Mouse (Mus musculus) kidney, postnatal 0 days (tissue): Measurements from ENCODE around the gene Sipa1l1. TPM values are rescaled to one million over a fixed set of nuclear protein-coding genes. Genes with fewer than 3 reads are reported as not detected.

Experiments
- ATAC-seq: fragments of 200-750 bp; cut with Nextera tagmentation; replicated peaks from 2 replicates; pipeline ENCODE4 v1.8.0; 2017; ENCODE audit warnings: low read depth, moderate number of reproducible peaks, moderate TSS enrichment, moderate library complexity; ENCODE audit not compliant: low FRiP score
- DNase-seq: peaks from one replicate; pipeline ENCODE4 v3.0.0-alpha.2; 2016; ENCODE audit warnings: low spot score
- H3K27ac ChIP-seq: fragments of 300-500 bp; sonication (generic); 2 replicates; pipeline ENCODE4 v1.5.1; 2014; ENCODE audit warnings: mild to moderate bottlenecking
- H3K27me3 ChIP-seq: fragments of 300-500 bp; sonication (generic); 2 replicates; pipeline ENCODE4 v1.6.1; 2014; ENCODE audit warnings: low read length, mixed read lengths; ENCODE audit not compliant: insufficient read depth
- H3K36me3 ChIP-seq: fragments of 300-500 bp; sonication (generic); 2 replicates; pipeline ENCODE4 v1.6.1; 2014; ENCODE audit warnings: low read length, mixed read lengths; ENCODE audit not compliant: insufficient read depth
- H3K4me1 ChIP-seq: fragments of 300-500 bp; sonication (generic); replicated peaks from 2 replicates; pipeline ENCODE4 v1.6.1; 2014; ENCODE audit warnings: antibody characterized with exemption, low read length, mixed read lengths; ENCODE audit not compliant: insufficient read depth
- H3K4me2 ChIP-seq: fragments of 300-500 bp; sonication (generic); 2 replicates; pipeline ENCODE4 v1.6.1; 2014; ENCODE audit warnings: mild to moderate bottlenecking, low read length, moderate library complexity, mixed read lengths
- H3K4me3 ChIP-seq: fragments of 300-500 bp; sonication (generic); replicated peaks from 2 replicates; pipeline ENCODE4 v1.5.1; 2014; ENCODE audit warnings: low read depth, low read length
- H3K9ac ChIP-seq: fragments of 300-500 bp; sonication (generic); 2 replicates; pipeline ENCODE4 v1.6.1; 2014; ENCODE audit warnings: low read depth, low read length
- H3K9me3 ChIP-seq: fragments of 300-500 bp; sonication (generic); replicated peaks from 2 replicates; pipeline ENCODE4 v1.6.1; 2016; ENCODE audit warnings: low read length, inconsistent platforms, mixed read lengths
- CTCF ChIP-seq: IDR thresholded peaks from 2 replicates; pipeline ENCODE4 v1.5.1; 2016; ENCODE audit warnings: antibody characterized with exemption, low read depth, mild to moderate bottlenecking, moderate library complexity
- WGBS: fragments of 180-500 bp; shearing (Covaris S2); extraction: QIAGEN DNeasy Blood & Tissue Kit; methylation state at CpG from one replicate; pipeline ENCODE4 v1.1.7; 2014; 5-methylcytosine and 5-hydroxymethylcytosine counted together
- polyA plus RNA-seq: library from polyadenylated mRNA; unstranded; fragments of >200 nt; fragmentation: Nextera tagmentation; extraction: Ambion mirVana; gene quantifications from 2 replicates; pipeline ENCODE4 v1.2.1, GENCODE M21; 2015

The Sipa1l1 gene
- polyA plus RNA-seq, 1 experiment from 2014 or later: 17.3 TPM

- DNase-seq (no peak), ATAC-seq (no peak)
- H3K27me3 ChIP-seq: no peaks in the 10 kb centered on the region
- no peak overlapping the region for H3K4me3 ChIP-seq
- no peak overlapping the region for H3K4me2 ChIP-seq
- no peak for TF ChIP-seq CTCF
- H3K36me3 ChIP-seq: no peaks in the 10 kb centered on the region
- H3K9me3 ChIP-seq: no peaks in the 10 kb centered on the region
- H3K4me1 ChIP-seq: peaks cover 13% of the 10 kb centered on the region; the same call in 1 of the 2 replicates
- WGBS: 93% methylated on average over 2 of the region's 2 CpGs
- H3K9ac ChIP-seq: no peak overlapping the region
- no peak overlapping the region for H3K27ac ChIP-seq
Observed at GRCm38 (mm10) chr12:82225278-82225677, 56.2 kb downstream of the Sipa1l1 start.

GRCm38 (mm10) chr12:82225751-82226228 lies 56.7 kb downstream of the Sipa1l1 start:
- ATAC-seq: peak; percentile 33; the same call in 1 of the 2 replicates
- no peak for TF ChIP-seq CTCF
- H3K36me3 ChIP-seq: no peaks in the 10 kb centered on the region
- H3K27ac ChIP-seq: peak overlapping the region; percentile 36; the same call in 1 of the 2 replicates
- H3K9ac ChIP-seq: no peak overlapping the region
- no peaks in the 10 kb centered on the region for H3K9me3 ChIP-seq
- DNase-seq: no peak
- H3K4me1 ChIP-seq: peaks cover 16% of the 10 kb centered on the region
- WGBS: 35% methylated on average over 4 of the region's 4 CpGs
- no peak overlapping the region for H3K4me3 ChIP-seq
- H3K4me2 ChIP-seq: no peak overlapping the region
- no peaks in the 10 kb centered on the region for H3K27me3 ChIP-seq

GRCm38 (mm10) chr12:82226311-82227066 lies 57.4 kb downstream of the Sipa1l1 start:
- Histone ChIP-seq H3K4me2 (no peak overlapping the region), H3K4me3 (no peak overlapping the region), H3K27me3 (no peaks in the 10 kb centered on the region), H3K9ac (no peak overlapping the region), H3K9me3 (no peaks in the 10 kb centered on the region), H3K4me1 (peaks cover 21% of the 10 kb centered on the region), H3K27ac (peak overlapping the region; percentile 36; the same call in 1 of the 2 replicates), H3K36me3 (no peaks in the 10 kb centered on the region)
- peak; percentile 52 for ATAC-seq
- peak; percentile 58 for DNase-seq
- WGBS: 43% methylated on average over 6 of the region's 6 CpGs
- no peak for TF ChIP-seq CTCF

- DNase-seq: no peak
- H3K36me3 ChIP-seq: no peaks in the 10 kb centered on the region
- no peak overlapping the region for H3K4me3 ChIP-seq
- peaks cover 28% of the 10 kb centered on the region for H3K4me1 ChIP-seq
- TF ChIP-seq CTCF: no peak
- H3K27ac ChIP-seq: no peak overlapping the region
- no peak overlapping the region for H3K9ac ChIP-seq
- no peaks in the 10 kb centered on the region for H3K27me3 ChIP-seq
- no peaks in the 10 kb centered on the region for H3K9me3 ChIP-seq
- 60% methylated on average over 4 of the region's 4 CpGs for WGBS
- no peak overlapping the region for H3K4me2 ChIP-seq
- no peak for ATAC-seq
Observed at GRCm38 (mm10) chr12:82230127-82230526, 61.0 kb downstream of the Sipa1l1 start.

GRCm38 (mm10) chr12:82231191-82231590 lies 62.1 kb downstream of the Sipa1l1 start:
- no peak overlapping the region for H3K9ac ChIP-seq
- H3K4me2 ChIP-seq: no peak overlapping the region
- no peaks in the 10 kb centered on the region for H3K9me3 ChIP-seq
- ATAC-seq: no peak
- no peak overlapping the region for H3K27ac ChIP-seq
- no peak for TF ChIP-seq CTCF
- no peak overlapping the region for H3K4me3 ChIP-seq
- WGBS: 43% methylated on average over 7 of the region's 7 CpGs
- H3K36me3 ChIP-seq: no peaks in the 10 kb centered on the region
- DNase-seq: no peak
- no peaks in the 10 kb centered on the region for H3K27me3 ChIP-seq
- peaks cover 22% of the 10 kb centered on the region for H3K4me1 ChIP-seq

GRCm38 (mm10) chr12:82233177-82233576 lies 64.1 kb downstream of the Sipa1l1 start:
- no peak for DNase-seq
- Histone ChIP-seq H3K27ac (no peak overlapping the region), H3K9me3 (no peaks in the 10 kb centered on the region), H3K4me1 (peaks cover 17% of the 10 kb centered on the region), H3K36me3 (no peaks in the 10 kb centered on the region), H3K4me2 (no peak overlapping the region), H3K4me3 (no peak overlapping the region), H3K9ac (no peak overlapping the region), H3K27me3 (no peaks in the 10 kb centered on the region)
- 91% methylated on average over 3 of the region's 3 CpGs for WGBS
- no peak for TF ChIP-seq CTCF
- ATAC-seq: no peak
